Mouse (Mus musculus) heart, postnatal 25 days (tissue): Measurements from ENCODE around the gene Taf6. TPM values are rescaled to one million over a fixed set of nuclear protein-coding genes. Genes with fewer than 3 reads are reported as not detected.

ENCODE experiments used
- microRNA-seq: library from miRNA; unstranded; fragments of <30 nt; microRNA quantifications from one replicate; pipeline ENCODE4 v1.2.0, GENCODE M21; 2022
- total RNA-seq, 2 experiments: library from RNA; stranded (reverse); gene quantifications; 2 replicates each; pipeline ENCODE4 v1.2.3; 2021

Taf6 gene
- total RNA-seq, 2 experiments from 2014 or later: 29.9 to 32.9 TPM

Small RNA genes within 50 kb of the gene (microRNA-seq; reads per million reads assigned to microRNA genes)
- gene Mir106b (1,796 reads per million, percentile 83 among the genes with 10 or more reads in this experiment), gene Mir25 (737 reads per million, percentile 77 among the genes with 10 or more reads in this experiment), gene Mir93 (8,923 reads per million, percentile 95 among the genes with 10 or more reads in this experiment)

Other genes with a start within 250 kb of the Taf6 start
- gene Gjc3, start 224.4 kb downstream of the Taf6 start, total RNA-seq: under 1 TPM; 0.26 to 0.42 TPM
- gene Azgp1, start 205.9 kb downstream of the Taf6 start, total RNA-seq: not detected
- not detected for gene Smok3a, start 166.2 kb downstream of the Taf6 start, total RNA-seq
- not detected for gene Smok3b, start 166.0 kb downstream of the Taf6 start, total RNA-seq
- gene Smok3c, start 134.3 kb downstream of the Taf6 start, total RNA-seq: not detected
- gene Zkscan1, start 102.4 kb downstream of the Taf6 start, total RNA-seq: 10 to 100 TPM; 14.3 to 16.2 TPM
- 10 to 100 TPM; 10.5 to 13.2 TPM for gene Zscan21, start 70.5 kb downstream of the Taf6 start, total RNA-seq
- gene Zfp113, start 31.7 kb downstream of the Taf6 start, total RNA-seq: 10 to 100 TPM in 1 of 2 experiments, 1 to 10 TPM in 1; 9.6 to 11.0 TPM
- 100 to 1,000 TPM; 124 to 126 TPM for gene Cops6, start 26.4 kb downstream of the Taf6 start, total RNA-seq
- 1 to 10 TPM; 8.9 to 9.3 TPM for gene Ap4m1, start 15.4 kb downstream of the Taf6 start, total RNA-seq
- gene Mcm7, start 15.0 kb downstream of the Taf6 start, total RNA-seq: 10 to 100 TPM; 11.2 to 11.9 TPM
- gene Cnpy4, start within 50 bp of the Taf6 start, total RNA-seq: 1 to 10 TPM; 5.9 to 7.1 TPM
- 1 to 10 TPM; 2.6 to 2.8 TPM for gene Mblac1, start 6.9 kb upstream of the Taf6 start, total RNA-seq
- 1 to 10 TPM in 1 of 2 experiments, under 1 TPM in 1; 0.96 to 1.2 TPM for gene Nxpe5, start 38.4 kb upstream of the Taf6 start, total RNA-seq
- 10 to 100 TPM; 55.3 to 61.0 TPM for gene Lamtor4, start 68.0 kb upstream of the Taf6 start, total RNA-seq
- gene BC037034, start 76.6 kb upstream of the Taf6 start, total RNA-seq: 1 to 10 TPM; 3.1 to 3.8 TPM
- under 1 TPM; 0.14 to 0.26 TPM for gene Gal3st4, start 85.4 kb upstream of the Taf6 start, total RNA-seq
- not detected for gene Gm43720, start 92.5 kb upstream of the Taf6 start, total RNA-seq
- gene Gpc2, start 92.6 kb upstream of the Taf6 start, total RNA-seq: under 1 TPM; 0.08 to 0.18 TPM
- not detected for gene Stag3, start 92.8 kb upstream of the Taf6 start, total RNA-seq
- gene Pvrig, start 154.5 kb upstream of the Taf6 start, total RNA-seq: not detected